Mouse (Mus musculus) E14TG2a.4 (cell line): Measurements from ENCODE around the gene Acat3.

Source experiments
- CTCF ChIP-seq: conservative IDR thresholded peaks from 2 replicates; pipeline ENCODE4 v1.5.1; 2014; ENCODE audit warnings: low read length
- NANOG ChIP-seq: IDR thresholded peaks from 2 replicates; pipeline ENCODE4 v1.6.1; 2014; ENCODE audit warnings: borderline replicate concordance, low read length, mixed read lengths

DNA sequence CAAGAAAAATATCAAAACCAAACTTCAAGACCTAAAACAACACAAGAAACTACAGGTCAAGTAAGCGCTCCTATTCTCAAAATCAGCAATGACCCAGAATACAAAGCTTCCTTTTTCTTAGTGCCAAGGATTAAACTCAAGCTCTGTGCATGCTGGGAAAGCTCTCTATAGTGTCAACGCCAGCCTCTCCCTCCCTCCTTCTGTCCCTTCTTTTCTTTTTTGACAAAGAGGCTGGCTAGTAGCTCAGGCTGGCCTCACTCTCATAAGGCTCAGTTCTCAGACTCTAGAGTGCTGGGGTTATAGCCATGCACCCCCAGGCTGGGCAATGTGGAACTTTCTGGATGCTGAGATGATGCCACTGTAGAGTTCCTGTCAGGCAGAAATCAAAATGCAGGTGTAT lies 2.3 kb downstream of the Acat3 start:
- no peak for TF ChIP-seq CTCF
- no peak for TF ChIP-seq NANOG
